Mouse (Mus musculus) CH12.LX (cell line): ENCODE measurements around the gene Tmeff2.

Experiments used
- BHLHE40 ChIP-seq: IDR thresholded peaks from 2 replicates; pipeline ENCODE4 v1.6.1; 2011; ENCODE audit warnings: mild to moderate bottlenecking, low read depth, low read length, improper control_type of control experiment
- CTCF ChIP-seq, 2 experiments: IDR thresholded peaks in 1 of 2; conservative IDR thresholded peaks in 1 of 2; 2 replicates each; pipeline ENCODE4 v1.5.1; 2011 to 2012; ENCODE audit warnings: low read depth in 2 of 2, low read length in 2 of 2, improper control_type of control experiment in 1 of 2, inconsistent platforms in 1 of 2, mild to moderate bottlenecking in 1 of 2, moderate library complexity in 1 of 2
- HCFC1 ChIP-seq: IDR thresholded peaks from 2 replicates; pipeline ENCODE4 v1.6.1; 2012; ENCODE audit warnings: low read depth, mild to moderate bottlenecking, inconsistent platforms, low read length, improper control_type of control experiment
- MXI1 ChIP-seq: IDR thresholded peaks from 2 replicates; pipeline ENCODE4 v1.6.1; 2011; ENCODE audit warnings: mild to moderate bottlenecking, low read depth, low read length, improper control_type of control experiment
- MYC ChIP-seq: IDR thresholded peaks from 2 replicates; pipeline ENCODE4 v1.6.1; 2011; ENCODE audit warnings: low read depth, mild to moderate bottlenecking, improper control_type of control experiment, low read length
- POLR2A ChIP-seq: IDR thresholded peaks from 2 replicates; pipeline ENCODE4 v1.6.1; 2011; ENCODE audit warnings: low read depth, mild to moderate bottlenecking, improper control_type of control experiment, low read length
- TCF12 ChIP-seq: IDR thresholded peaks from 2 replicates; pipeline ENCODE4 v1.6.1; 2014; ENCODE audit warnings: low read depth, mild to moderate bottlenecking, inconsistent platforms, low read length, improper control_type of control experiment
- ZMIZ1 ChIP-seq: IDR thresholded peaks from 2 replicates; pipeline ENCODE4 v1.6.1; 2012; ENCODE audit warnings: low read depth, mild to moderate bottlenecking, inconsistent platforms, low read length, improper control_type of control experiment
- ZNF384 ChIP-seq: IDR thresholded peaks from 2 replicates; pipeline ENCODE4 v1.6.1; 2012; ENCODE audit warnings: low read depth, low read length, improper control_type of control experiment, inconsistent platforms

- no peak for TF ChIP-seq MYC
- no peak for TF ChIP-seq TCF12
- no peak for TF ChIP-seq POLR2A
- no peak for TF ChIP-seq CTCF (conservative IDR thresholded peaks at IDR 0.05 in 1 of 2, IDR thresholded peaks at IDR 0.05 in 1 of 2; ENCODE audit: low read depth in 2 of 2, low read length in 2 of 2)
- no peak for TF ChIP-seq ZNF384
- no peak for TF ChIP-seq BHLHE40
- TF ChIP-seq HCFC1, result no peak
- no peak for TF ChIP-seq ZMIZ1
- no peak for TF ChIP-seq MXI1
Measured at GRCm38 (mm10) chr1:51068814-51069213, 168.4 kb downstream of the Tmeff2 start.
